Mouse (Mus musculus) olfactory bulb, adult 2 months (tissue): ENCODE data around the gene Cct8.

Experiments
- CTCF ChIP-seq: fragments of 200-500 bp; IDR thresholded peaks from 2 replicates; pipeline ENCODE4 v1.5.1; 2012; ENCODE audit warnings: low read depth, mild to moderate bottlenecking, low read length, moderate library complexity; ENCODE audit not compliant: insufficient read depth
- POLR2A ChIP-seq: fragments of 200-500 bp; IDR thresholded peaks from 2 replicates; pipeline ENCODE4 v1.6.1; 2012; ENCODE audit warnings: mild to moderate bottlenecking, low read depth, low read length, moderate library complexity; ENCODE audit not compliant: insufficient read depth

GRCm38 (mm10) chr16:87444071-87444470 is 51.6 kb downstream of the Cct8 start:
- TF ChIP-seq CTCF = no peak
- no peak for TF ChIP-seq POLR2A
